Mouse (Mus musculus): Measurements from ENCODE around the gene Ap3s2. TPM values are rescaled to one million over a fixed set of nuclear protein-coding genes. Genes with fewer than 3 reads are reported as not detected.
A peak's percentile ranks its signal among the peaks of the same experiment; 100 is the strongest.

Gene Ap3s2
- total RNA-seq (2021): 10 to 100 TPM; 20.6 to 21.9 TPM
- long read RNA-seq, experiment 1, full-length matches to known transcripts: 21 of 28 reads
- long read RNA-seq, experiment 1, partial matches to known transcripts: 3 of 28 reads
- long read RNA-seq, experiment 1, other reads (novel, unspliced or antisense): 4 of 28 reads
- long read RNA-seq, experiment 2, full-length matches to known transcripts: 41 of 49 reads
- long read RNA-seq, experiment 2, partial matches to known transcripts: 0 of 49 reads
- long read RNA-seq, experiment 2, other reads (novel, unspliced or antisense): 8 of 49 reads

- peak; percentile 86 for DNase-seq
These were observed at the start of gene Ap3s2 for GRCm38 (mm10) chr7:79920344-79920983. TSS of gene Ap3s2 (minus strand) at chr7:79920649.

- DNase-seq: no peak
These were observed 47.9 kb upstream of the Ap3s2 start for GRCm38 (mm10) chr7:79968326-79968725.

GRCm38 (mm10) chr7:79961600-79961999 is 41.2 kb upstream of the Ap3s2 start:
- no peak for DNase-seq

- no peak for DNase-seq
These were observed 35.7 kb upstream of the Ap3s2 start for GRCm38 (mm10) chr7:79956131-79956530.

- DNase-seq: no peak
These were observed 34.4 kb upstream of the Ap3s2 start for GRCm38 (mm10) chr7:79954890-79955289.

GRCm38 (mm10) chr7:79951038-79951437 is 30.6 kb upstream of the Ap3s2 start:
- no peak for DNase-seq

GRCm38 (mm10) chr7:79950236-79950635 is 29.8 kb upstream of the Ap3s2 start:
- no peak for DNase-seq

GRCm38 (mm10) chr7:79935511-79936205 is 15.2 kb upstream of the Ap3s2 start:
- peak; percentile 21 for DNase-seq

- DNase-seq: peak; percentile 68
These were observed 14.5 kb upstream of the Ap3s2 start, which contains the start of gene Arpin for GRCm38 (mm10) chr7:79934862-79935510. TSS of gene Arpin (minus strand) at chr7:79935359.

GRCm38 (mm10) chr7:79934461-79934860 is 14.0 kb upstream of the Ap3s2 start:
- peak; percentile 35 for DNase-seq

- DNase-seq: no peak
These were observed 8.1 kb upstream of the Ap3s2 start for GRCm38 (mm10) chr7:79928516-79929052.

GRCm38 (mm10) chr7:79914556-79914955 is 5.9 kb downstream of the Ap3s2 start:
- DNase-seq: no peak

- DNase-seq: no peak
These were observed 13.1 kb downstream of the Ap3s2 start for GRCm38 (mm10) chr7:79907356-79907755.

- no peak for DNase-seq
These were observed 13.5 kb downstream of the Ap3s2 start for GRCm38 (mm10) chr7:79906914-79907313.

GRCm38 (mm10) chr7:79905193-79905592 is 15.3 kb downstream of the Ap3s2 start:
- no peak for DNase-seq

GRCm38 (mm10) chr7:79903160-79903792 is 17.2 kb downstream of the Ap3s2 start:
- no peak for DNase-seq

GRCm38 (mm10) chr7:79900753-79901152 is 19.7 kb downstream of the Ap3s2 start:
- no peak for DNase-seq

- no peak for DNase-seq
These were observed 25.2 kb downstream of the Ap3s2 start for GRCm38 (mm10) chr7:79895225-79895624.

GRCm38 (mm10) chr7:79894790-79895189 is 25.7 kb downstream of the Ap3s2 start:
- no peak for DNase-seq

GRCm38 (mm10) chr7:79892576-79893428 is 27.6 kb downstream of the Ap3s2 start:
- DNase-seq: no peak

All from gastrocnemius, postnatal 10 days (tissue).